Mouse (Mus musculus): ENCODE measurements around the gene Elovl1.

Gene Elovl1

GRCm38 (mm10) chr4:118425374-118425773, 2.5 kb upstream of the Elovl1 start:
- in situ Hi-C loops (cut with MboI; ENCODE audit: low pct_unique_long_range_greater_than_20kb in 1 of 2, low sequenced_read_pairs in 2 of 2, unreplicated experiment in 1 of 2): no loop called here

GRCm38 (mm10) chr4:118427415-118427767, 502 bp upstream of the Elovl1 start:
- in situ Hi-C loops (cut with MboI; ENCODE audit: low pct_unique_long_range_greater_than_20kb in 1 of 2, low sequenced_read_pairs in 2 of 2, unreplicated experiment in 1 of 2): no loop called here

GRCm38 (mm10) chr4:118428531-118429214, 780 bp downstream of the Elovl1 start:
- in situ Hi-C loops (cut with MboI; ENCODE audit: low pct_unique_long_range_greater_than_20kb in 1 of 2, low sequenced_read_pairs in 2 of 2, unreplicated experiment in 1 of 2): no loop called here

- in situ Hi-C loops (cut with MboI; ENCODE audit: low pct_unique_long_range_greater_than_20kb in 1 of 2, low sequenced_read_pairs in 2 of 2, unreplicated experiment in 1 of 2): no loop called here
Observed at GRCm38 (mm10) chr4:118429215-118429895, 1.5 kb downstream of the Elovl1 start.

DNA sequence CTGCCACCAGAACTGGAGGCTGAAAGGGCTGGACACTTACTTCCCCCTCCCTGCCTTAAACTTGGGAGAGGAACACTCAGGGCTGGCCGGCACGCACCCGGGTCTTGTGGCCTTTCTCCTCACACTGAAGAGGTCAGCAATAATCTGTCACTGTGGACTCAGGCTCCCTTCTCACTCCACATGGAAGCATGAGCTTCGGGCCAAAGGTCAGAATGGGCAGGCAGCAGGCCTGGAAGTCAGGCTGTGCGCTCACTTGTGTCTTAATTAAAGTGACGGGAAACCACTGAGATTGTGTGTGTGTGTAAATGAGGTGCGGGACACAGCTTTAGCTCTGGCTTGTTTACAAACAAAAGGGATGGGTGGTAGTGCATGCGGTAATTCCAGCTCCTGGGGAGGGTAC, 4.4 kb downstream of the Elovl1 start:
- in situ Hi-C loops (cut with MboI; ENCODE audit: low pct_unique_long_range_greater_than_20kb in 1 of 2, low sequenced_read_pairs in 2 of 2, unreplicated experiment in 1 of 2): no loop called here

DNA sequence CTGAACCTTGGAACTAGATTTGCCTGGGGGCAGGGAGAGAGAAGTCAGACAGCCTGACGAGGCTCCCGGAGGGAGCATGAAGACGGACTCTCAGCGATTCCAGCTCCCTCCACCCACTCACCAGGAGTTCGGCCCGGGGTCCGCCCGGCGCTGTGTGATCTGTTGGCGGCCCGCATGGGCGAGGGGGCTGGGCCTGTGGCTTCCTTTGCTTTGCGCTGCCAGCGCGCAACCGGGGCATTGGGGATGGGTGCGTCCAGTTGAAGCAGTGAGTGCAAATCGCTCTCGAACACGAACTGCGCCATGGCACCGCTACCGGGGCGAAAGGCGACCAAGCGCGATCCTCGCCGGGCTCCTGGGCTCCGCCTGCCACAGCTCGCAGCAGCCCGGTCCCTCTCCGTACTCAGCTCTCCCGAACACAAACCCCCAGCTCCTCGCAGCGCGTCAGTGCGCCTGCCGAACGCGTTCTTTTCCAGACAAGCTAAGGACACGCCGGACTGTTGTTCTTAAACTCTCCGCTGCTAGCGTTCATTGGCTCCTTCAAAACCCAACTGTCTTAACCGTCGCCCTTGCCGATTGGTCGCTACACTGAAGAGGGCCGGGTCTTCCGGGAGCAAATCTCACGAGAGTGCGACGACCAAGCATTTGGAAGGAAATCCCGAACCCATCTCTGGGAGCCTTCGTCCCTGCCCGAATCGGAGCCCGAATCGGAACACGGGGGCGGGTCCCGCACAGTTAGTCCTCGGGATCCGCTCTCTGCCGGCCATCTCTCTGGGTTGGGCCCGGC, 9.1 kb downstream of the Elovl1 start, which contains the start of gene Cdc20:
Cdc20 (minus strand) TSS at position 533 of the 784 bp plus-strand sequence.
- in situ Hi-C loops (cut with MboI; ENCODE audit: low pct_unique_long_range_greater_than_20kb in 1 of 2, low sequenced_read_pairs in 2 of 2, unreplicated experiment in 1 of 2): no loop called here

GRCm38 (mm10) chr4:118437829-118438253, 9.9 kb downstream of the Elovl1 start:
- in situ Hi-C loops (cut with MboI; ENCODE audit: low pct_unique_long_range_greater_than_20kb in 1 of 2, low sequenced_read_pairs in 2 of 2, unreplicated experiment in 1 of 2): no loop called here

DNA sequence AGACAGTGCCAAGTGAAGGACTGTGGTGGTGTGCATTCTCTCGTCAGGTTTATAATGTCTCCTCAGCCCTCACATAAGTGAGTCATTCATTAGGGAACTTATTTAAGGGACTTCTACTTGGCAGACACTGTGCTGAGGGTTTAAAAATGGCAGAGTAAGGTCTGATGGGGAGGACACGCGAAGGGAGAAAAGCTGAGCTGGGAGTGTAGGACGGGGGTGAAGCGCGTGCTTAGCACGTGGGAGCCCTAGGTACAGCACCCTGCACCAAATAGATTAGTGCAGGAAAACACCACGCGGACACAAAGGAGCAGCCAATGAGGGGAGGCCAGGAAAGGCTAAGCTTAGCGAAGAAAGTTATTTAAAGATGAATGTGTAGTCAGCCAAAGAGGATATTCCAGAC, 17.2 kb downstream of the Elovl1 start:
- in situ Hi-C loops (cut with MboI; ENCODE audit: low pct_unique_long_range_greater_than_20kb in 1 of 2, low sequenced_read_pairs in 2 of 2, unreplicated experiment in 1 of 2): loop anchor here in 1 of 2 experiments (5.0 kb wide), 1 partner anchor 42 kb away; no protein-coding TSS in a partner anchor

DNA sequence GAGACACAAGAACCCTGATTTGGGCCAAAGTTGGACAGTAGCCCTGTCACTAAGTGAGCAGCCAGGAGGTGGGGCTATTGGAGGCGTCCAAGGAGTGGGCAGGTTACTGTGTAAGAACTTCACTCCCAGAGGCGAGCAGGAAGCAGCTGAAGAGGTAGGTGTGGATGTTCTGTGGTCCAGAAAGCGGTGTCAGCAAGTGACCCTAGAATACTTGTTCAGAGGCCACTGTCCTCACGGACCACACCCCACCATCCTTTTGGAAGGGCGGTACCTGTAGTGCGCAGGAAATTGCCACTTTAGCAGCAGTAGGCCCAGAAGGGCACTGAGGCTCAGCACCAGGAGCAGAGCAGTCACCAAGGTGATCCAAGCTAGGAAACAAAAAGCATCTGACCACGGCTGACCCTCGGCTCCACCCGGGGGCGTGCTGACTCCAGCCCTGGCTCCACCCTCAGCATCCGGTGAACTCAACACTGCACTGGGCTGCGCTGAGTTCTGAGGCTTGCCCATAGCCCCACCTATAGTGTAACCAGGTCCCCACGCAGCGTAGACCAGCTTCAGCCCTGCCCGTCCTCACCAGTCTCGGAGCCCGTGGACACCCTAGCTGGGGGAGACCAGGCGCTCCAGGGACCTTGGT, 18.0 kb downstream of the Elovl1 start:
- in situ Hi-C loops (cut with MboI; ENCODE audit: low pct_unique_long_range_greater_than_20kb in 1 of 2, low sequenced_read_pairs in 2 of 2, unreplicated experiment in 1 of 2): loop anchor here in 1 of 2 experiments (5.0 kb wide), 1 partner anchor 41 kb away; no protein-coding TSS in a partner anchor

DNA sequence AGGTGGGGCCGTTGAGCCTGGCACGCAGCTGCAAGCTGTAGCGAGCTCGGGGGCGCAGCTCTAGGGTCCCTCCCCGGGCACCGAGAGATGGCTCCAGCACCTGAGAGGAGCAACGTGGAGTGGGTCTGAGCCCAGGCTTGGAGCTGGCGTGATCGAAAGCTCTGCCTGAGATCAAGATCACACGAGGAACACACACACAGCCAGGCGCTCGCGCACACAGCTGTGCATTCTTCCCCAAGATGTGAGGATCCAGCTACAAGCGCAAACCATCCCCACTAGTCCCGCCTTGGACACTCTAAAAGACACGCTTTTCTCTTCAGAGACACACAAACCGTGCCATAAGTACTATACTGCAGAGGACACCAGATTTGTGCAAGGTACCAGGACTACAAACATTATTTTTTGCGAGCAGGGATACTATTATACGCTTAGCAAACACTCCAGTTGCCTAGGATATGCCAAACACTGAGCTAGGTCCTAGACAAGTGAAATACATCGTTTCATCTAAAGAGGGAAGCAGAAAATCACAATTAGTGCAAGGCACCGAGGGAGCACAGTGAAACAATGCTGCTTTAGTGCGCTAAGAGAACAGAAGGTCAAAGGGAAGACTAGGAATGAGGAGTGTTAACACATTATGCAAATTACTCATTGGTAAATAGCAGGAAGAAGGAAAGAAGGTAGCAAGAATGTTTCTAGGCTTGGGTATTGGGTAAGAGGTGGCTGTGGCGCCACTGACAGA, 18.7 kb downstream of the Elovl1 start:
- in situ Hi-C loops (cut with MboI; ENCODE audit: low pct_unique_long_range_greater_than_20kb in 1 of 2, low sequenced_read_pairs in 2 of 2, unreplicated experiment in 1 of 2): loop anchor here in 1 of 2 experiments (5.0 kb wide), 1 partner anchor 41 kb away; no protein-coding TSS in a partner anchor

DNA sequence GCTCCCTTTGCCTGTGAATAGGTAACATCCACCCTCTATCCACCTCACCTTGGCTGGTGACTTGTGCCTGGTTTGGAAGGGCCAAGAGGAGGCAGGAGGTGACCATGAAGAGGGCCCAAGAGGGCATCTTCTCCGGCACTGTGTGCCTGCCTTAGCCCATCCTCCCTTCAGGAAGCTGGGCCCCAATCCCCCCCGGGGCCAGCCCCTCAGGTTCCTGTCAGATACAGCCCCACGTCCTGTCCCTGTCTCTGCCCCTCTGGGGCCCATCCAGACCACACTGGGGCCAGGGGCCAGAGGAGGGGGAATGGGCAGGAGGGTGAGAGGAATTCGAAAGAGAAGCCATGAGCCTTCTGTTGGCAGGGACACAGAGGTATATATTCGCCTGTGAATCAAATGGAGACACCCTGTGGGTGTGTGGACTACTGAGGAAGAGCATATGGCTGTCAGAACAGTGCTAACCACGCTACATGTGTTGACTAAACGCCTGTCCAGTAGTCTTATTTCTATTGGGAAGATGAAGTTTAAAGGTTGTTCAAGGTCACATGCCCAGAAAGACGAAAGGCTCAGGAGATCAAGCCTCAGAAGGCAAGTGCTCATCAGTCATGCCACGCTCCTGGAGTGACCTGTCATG, 29.6 kb downstream of the Elovl1 start, which contains the start of gene Mpl:
Mpl (minus strand) TSS at position 169 of the 631 bp plus-strand sequence.
- in situ Hi-C loops (cut with MboI; ENCODE audit: low pct_unique_long_range_greater_than_20kb in 1 of 2, low sequenced_read_pairs in 2 of 2, unreplicated experiment in 1 of 2): no loop called here

DNA sequence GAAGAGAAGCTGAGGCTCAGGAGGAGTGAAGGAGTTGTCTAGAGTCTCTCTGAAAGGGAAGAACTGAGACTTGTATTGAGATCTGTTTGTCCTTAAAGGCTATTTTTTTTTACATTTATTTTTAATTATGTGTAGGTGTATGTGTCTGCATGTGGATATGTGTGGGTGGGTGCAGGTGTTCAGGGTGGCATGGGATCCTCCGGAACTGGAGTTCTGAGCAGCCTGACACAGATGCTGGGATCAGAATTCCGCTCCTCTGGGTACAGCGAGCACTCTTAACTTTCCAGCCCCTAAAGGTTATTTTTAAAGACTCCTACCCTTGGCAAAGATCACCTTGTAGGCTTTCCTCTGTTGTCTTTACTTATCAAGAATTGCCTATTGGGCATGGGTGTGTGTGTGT, 37.1 kb downstream of the Elovl1 start:
- in situ Hi-C loops (cut with MboI; ENCODE audit: low pct_unique_long_range_greater_than_20kb in 1 of 2, low sequenced_read_pairs in 2 of 2, unreplicated experiment in 1 of 2): no loop called here

DNA sequence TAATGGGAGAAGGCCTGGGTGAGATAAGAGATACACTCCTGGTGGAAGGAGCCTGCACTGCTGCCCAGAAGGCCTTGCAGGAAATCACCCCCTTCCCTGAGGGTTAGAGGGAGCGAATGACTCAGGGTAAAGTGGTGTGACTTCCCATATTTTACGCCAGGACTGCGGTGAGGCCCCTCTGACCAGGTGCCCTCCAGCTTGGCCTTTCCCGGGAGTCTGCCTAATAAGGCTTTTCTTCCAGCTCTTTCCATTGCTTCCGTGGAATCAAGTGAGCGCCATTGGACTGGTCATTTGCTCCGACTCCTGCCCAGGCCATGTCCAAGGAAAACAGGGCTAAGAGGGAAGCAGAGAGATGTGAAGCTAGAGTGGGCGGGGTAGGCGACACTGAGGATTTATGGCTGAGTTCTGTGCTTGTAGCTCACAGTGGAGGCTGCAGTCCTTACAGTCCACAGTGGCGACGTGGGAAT, 37.8 kb downstream of the Elovl1 start:
- in situ Hi-C loops (cut with MboI; ENCODE audit: low pct_unique_long_range_greater_than_20kb in 1 of 2, low sequenced_read_pairs in 2 of 2, unreplicated experiment in 1 of 2): no loop called here

DNA sequence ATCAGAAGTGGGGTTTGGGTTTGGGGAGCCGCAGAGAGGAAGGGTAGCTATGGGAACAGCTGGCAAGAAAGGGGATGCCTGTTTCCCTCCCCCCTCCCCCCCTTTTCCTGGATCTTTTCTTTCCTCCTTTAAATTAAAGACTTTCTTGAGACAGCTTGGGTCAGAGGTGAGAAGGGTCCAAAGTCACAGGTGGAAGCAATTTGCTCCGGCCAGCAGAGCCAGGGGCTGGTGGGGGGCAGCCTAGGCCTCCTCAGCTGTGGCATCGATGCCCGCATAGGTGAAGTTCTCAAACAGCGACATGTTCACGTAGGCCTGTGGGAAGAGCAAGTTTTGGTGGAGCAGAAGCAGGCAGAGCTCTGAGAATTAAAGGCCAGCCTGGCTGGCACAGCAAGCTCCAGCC, 43.4 kb downstream of the Elovl1 start:
- in situ Hi-C loops (cut with MboI; ENCODE audit: low pct_unique_long_range_greater_than_20kb in 1 of 2, low sequenced_read_pairs in 2 of 2, unreplicated experiment in 1 of 2): no loop called here

DNA sequence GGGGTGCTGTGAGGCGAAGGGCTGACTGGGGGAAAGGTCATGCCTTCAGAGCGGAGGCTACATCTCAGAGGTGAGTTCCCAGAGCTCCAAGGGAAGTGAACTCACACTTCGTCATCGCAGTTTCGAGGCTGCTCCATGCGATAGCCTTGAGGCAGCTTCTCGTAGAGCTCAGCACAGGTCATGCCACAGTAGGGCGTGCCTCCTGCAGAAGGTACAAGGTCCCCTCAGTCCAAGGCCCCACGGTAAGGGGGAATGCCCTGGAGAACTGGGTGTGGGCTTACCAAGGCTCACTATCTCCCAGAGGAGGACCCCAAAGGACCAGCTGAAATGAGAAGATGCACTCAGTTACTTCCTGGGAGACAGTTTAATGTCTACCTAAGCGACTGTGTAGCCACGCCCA, 44.8 kb downstream of the Elovl1 start:
- in situ Hi-C loops (cut with MboI; ENCODE audit: low pct_unique_long_range_greater_than_20kb in 1 of 2, low sequenced_read_pairs in 2 of 2, unreplicated experiment in 1 of 2): no loop called here

DNA sequence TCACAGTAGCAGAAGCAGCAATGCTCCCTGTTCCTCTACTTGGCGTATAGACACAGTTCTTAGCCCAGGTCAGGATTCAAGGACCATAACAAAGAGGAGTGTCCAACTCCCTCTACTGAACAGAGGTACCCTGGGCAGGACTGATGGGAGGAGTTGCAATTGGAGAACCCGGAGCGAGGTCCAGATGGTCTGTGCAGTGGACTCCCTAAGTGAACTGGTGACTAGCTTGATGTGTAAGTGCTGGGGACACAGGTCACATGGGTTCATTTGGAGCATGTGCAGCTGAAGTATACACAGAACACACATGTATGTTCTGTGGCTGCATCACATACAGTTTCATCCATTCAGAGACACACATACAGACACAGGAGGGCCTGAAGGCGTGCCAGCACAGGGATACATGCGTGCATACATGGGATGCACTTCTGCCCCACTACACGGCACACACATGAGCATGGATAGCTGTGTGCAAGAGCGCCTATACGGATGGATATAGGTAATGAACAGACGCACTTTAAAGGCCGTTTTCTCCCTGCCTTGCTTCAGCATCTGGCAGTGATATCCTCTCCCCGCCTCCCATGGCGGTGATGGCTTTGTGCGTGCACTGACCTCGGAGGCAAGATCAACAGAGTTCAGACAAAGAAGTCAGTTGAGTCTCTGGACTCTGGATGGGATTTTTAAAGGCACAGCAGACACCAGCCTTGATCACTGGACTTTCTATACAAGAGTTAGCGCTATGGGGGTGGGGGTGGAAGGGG, 49.1 kb downstream of the Elovl1 start:
- in situ Hi-C loops (cut with MboI; ENCODE audit: low pct_unique_long_range_greater_than_20kb in 1 of 2, low sequenced_read_pairs in 2 of 2, unreplicated experiment in 1 of 2): no loop called here

Measured in mouse embryonic stem cell (cell line).